In genomic region chr5:130949710-130950109, GRCm38 (mm10) we compare ENCODE assay signal across 29 mouse cellular contexts.
"Had no signal": no experiment of that assay in that cellular context is flagged by ENCODE, and none has a peak within 500 bp of the region (broad histone marks: within the 10 kb centered on the region; RNA-seq: fewer than 3 reads in every experiment).

No protein-coding gene starts in this region.

- DNase-seq: heart, postnatal 10 days; heart, postnatal 14 days; heart, postnatal 36 days; heart, postnatal 4 days; kidney, adult 11 months; kidney, adult 18-20 months; kidney, adult 2 months; kidney, adult 9 months; kidney, postnatal 10 days; kidney, postnatal 25 days; kidney, postnatal 36 days; layer of hippocampus, postnatal 36 days had no signal

- ATAC-seq: hindbrain, embryonic 16.5 days; hindbrain, postnatal 0 days; inflammation-experienced regulatory T-cells, adult 6 months; intestine, postnatal 0 days had no signal

- H3K27ac ChIP-seq: heart, embryonic 10.5 days; heart, embryonic 13.5 days; heart, embryonic 15.5 days; hindbrain, embryonic 10.5 days; hindbrain, embryonic 12.5 days; hindbrain, embryonic 13.5 days; hindbrain, embryonic 14.5 days; hindbrain, embryonic 15.5 days; hindbrain, postnatal 0 days; intestine, embryonic 15.5 days; kidney, postnatal 0 days; left cerebral cortex, adult 2 months had no signal

- H3K4me3 ChIP-seq: heart, embryonic 10.5 days; heart, embryonic 12.5 days; heart, embryonic 13.5 days; heart, embryonic 15.5 days; hindbrain, embryonic 10.5 days; hindbrain, embryonic 12.5 days; hindbrain, embryonic 13.5 days; hindbrain, embryonic 15.5 days; intestine, embryonic 15.5 days; kidney, embryonic 15.5 days; left cerebral cortex, adult 2 months had no signal
